Mouse (Mus musculus): ENCODE results near the gene Cdk9. TPM values are rescaled to one million over a fixed set of nuclear protein-coding genes. Genes with fewer than 3 reads are reported as not detected.
A peak's percentile ranks its signal among the peaks of the same experiment; 100 is the strongest.

Gene Cdk9
- 60.0 and 63.2 TPM in 2 replicates for polyA plus RNA-seq (2015; fragmentation: Nextera tagmentation; extraction: Ambion mirVana)

DNA sequence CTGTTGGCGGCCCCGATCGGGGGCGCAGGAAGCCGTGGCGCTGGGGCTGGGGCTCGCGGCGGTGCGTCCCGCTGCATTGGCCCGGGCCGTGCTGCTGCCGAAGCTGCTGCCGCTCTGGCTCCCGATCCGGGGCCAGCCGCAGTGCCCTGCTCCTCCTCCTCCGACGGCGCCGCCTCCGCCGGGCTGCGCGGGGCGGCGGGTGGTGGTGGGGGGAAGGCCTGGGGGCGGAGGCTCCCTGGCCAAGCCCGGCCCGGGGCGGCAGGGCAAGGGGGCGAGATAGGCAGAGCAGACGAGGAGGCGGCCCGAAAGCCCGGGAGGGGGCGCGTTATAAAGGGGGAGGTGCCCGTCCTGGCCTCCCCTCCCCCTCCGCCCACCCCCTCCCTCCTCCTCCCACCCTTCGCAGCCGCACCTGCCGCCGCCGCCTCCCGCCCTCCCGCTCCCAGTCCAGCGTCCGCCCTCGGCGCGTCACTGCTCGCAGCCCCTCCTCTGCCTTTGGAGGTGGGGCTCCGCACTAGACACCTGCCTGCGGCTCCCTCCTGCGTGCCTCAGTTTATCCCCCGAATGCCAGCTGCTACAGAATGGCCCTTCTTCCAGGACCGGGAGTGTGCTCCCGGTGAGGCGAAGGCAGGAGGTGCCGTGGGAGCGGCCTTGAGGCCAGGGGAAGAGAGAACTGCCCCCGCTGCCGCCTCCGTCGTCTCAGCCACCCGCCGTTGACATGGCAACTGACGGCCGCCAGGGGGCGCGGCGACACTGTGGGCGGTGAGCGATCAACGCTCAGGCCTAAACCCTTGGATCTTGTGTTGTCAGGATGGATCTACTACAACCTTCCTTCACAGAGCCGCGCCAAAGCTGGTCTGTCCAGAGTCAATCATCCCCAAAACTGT lies at the start of gene Cdk9:
Gene Cdk9 (minus strand): TSS at position 143 of the 884 bp plus-strand sequence.
- peaks cover 38% of the 10 kb centered on the region for H3K4me1 ChIP-seq
- no peaks in the 10 kb centered on the region for H3K27me3 ChIP-seq (replicated peaks)
- peak within 1 kb of the TSS; percentile 81 for H3K4me2 ChIP-seq
- peaks cover 34% of the 10 kb centered on the region for H3K36me3 ChIP-seq
- H3K9ac ChIP-seq = peak within 1 kb of the TSS; percentile 97
- ATAC-seq (ENCODE audit: extremely low read depth, insufficient number of reproducible peaks, low FRiP score, low TSS enrichment) = peak; percentile 78
- no peaks in the 10 kb centered on the region for H3K9me3 ChIP-seq
- under 1% methylated on average over 64 of the region's 79 CpGs for WGBS
- peak within 1 kb of the TSS; percentile 87 for H3K4me3 ChIP-seq
- H3K27ac ChIP-seq (replicated peaks) = peak within 1 kb of the TSS; percentile 99

DNA sequence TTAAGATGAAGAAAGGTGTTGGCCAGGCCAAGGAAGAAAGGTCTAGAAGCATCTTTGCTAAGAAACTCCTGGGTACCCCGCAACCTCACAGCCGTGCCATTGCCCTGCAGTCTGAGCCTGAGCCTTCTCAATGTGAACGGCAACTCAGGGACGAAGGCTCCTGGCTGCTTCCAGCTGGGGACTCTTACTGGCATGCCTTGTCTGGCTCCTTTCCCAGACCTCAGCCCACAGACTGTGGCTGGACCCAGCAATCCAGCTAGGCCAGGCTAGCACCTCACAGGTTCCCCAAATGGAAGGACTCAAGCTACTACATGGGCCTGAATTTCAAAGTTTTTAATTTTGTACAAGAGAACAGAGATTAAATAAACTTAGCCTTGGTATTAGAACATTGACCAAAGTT lies 49.0 kb upstream of the Cdk9 start:
- no peak for ATAC-seq (ENCODE audit: extremely low read depth, insufficient number of reproducible peaks, low FRiP score, low TSS enrichment)
- 0 out of 2 replicates have a peak overlapping the region, but pooled peaks have one; percentile 5 for H3K9ac ChIP-seq
- H3K4me3 ChIP-seq = no peak overlapping the region
- H3K9me3 ChIP-seq = no peaks in the 10 kb centered on the region
- no peak overlapping the region for H3K27ac ChIP-seq (replicated peaks)
- no peak overlapping the region for H3K4me2 ChIP-seq
- WGBS = 76% methylated on average over 4 of the region's 4 CpGs
- H3K27me3 ChIP-seq (replicated peaks) = no peaks in the 10 kb centered on the region
- H3K4me1 ChIP-seq = peaks cover 17% of the 10 kb centered on the region
- peaks cover 42% of the 10 kb centered on the region for H3K36me3 ChIP-seq

DNA sequence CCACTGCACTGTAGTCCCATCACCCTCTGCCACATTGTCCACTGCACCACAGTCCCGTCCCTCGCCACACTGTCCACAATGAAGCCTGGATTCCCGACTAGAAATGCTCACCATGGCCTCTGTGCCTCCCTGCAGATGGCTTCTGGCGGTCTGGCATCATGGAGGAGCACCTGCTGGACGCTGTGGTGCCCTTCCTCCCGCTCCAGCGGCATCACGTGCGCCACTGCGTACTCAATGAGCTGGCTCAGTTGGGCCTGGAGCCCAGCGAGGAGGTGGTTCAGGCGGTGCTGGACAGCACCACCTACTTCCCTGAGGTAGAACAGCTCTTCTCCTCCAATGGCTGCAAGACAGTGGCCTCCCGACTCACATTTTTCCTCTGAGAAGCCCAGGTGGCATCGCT lies 48.5 kb upstream of the Cdk9 start:
- Histone ChIP-seq H3K9ac (no peak overlapping the region), H3K9me3 (no peaks in the 10 kb centered on the region), H3K27ac (replicated peaks) (no peak overlapping the region), H3K36me3 (peaks cover 42% of the 10 kb centered on the region), H3K27me3 (replicated peaks) (no peaks in the 10 kb centered on the region), H3K4me2 (no peak overlapping the region), H3K4me3 (no peak overlapping the region), H3K4me1 (peaks cover 17% of the 10 kb centered on the region)
- no peak for ATAC-seq (ENCODE audit: extremely low read depth, insufficient number of reproducible peaks, low FRiP score, low TSS enrichment)
- WGBS = 87% methylated on average over 14 of the region's 14 CpGs

DNA sequence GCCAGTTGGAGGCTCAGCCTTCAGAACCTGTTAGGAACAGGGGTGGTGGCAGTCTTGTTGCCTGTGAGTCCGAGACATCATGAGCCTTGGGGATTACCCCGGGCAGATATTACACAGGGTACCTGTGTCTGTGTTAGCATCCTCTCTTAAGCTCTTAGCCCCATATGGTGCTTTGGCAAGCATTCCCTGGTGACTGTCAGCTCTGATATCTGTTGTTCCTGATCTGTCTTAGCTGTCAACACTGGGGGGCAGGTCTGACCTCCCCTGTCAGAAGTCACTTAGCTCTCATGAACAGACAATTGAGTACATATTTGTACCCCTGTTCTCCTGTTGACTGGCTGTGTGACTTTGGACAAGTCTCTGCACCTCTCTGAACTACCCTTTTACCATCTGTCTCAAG lies 46.1 kb upstream of the Cdk9 start:
- H3K9me3 ChIP-seq = no peaks in the 10 kb centered on the region
- no peak for ATAC-seq (ENCODE audit: extremely low read depth, insufficient number of reproducible peaks, low FRiP score, low TSS enrichment)
- H3K9ac ChIP-seq = peak overlapping the region; percentile 52; the same call in 1 of the 2 replicates
- peaks cover 55% of the 10 kb centered on the region for H3K36me3 ChIP-seq
- no peak overlapping the region for H3K27ac ChIP-seq (replicated peaks)
- H3K4me2 ChIP-seq = no peak overlapping the region
- H3K4me1 ChIP-seq = peaks cover 17% of the 10 kb centered on the region
- H3K27me3 ChIP-seq (replicated peaks) = 0 out of 2 replicates have a peak, but pooled peaks cover 4% of the 10 kb centered on the region
- no peak overlapping the region for H3K4me3 ChIP-seq
- 73% methylated on average over 2 of the region's 2 CpGs for WGBS

DNA sequence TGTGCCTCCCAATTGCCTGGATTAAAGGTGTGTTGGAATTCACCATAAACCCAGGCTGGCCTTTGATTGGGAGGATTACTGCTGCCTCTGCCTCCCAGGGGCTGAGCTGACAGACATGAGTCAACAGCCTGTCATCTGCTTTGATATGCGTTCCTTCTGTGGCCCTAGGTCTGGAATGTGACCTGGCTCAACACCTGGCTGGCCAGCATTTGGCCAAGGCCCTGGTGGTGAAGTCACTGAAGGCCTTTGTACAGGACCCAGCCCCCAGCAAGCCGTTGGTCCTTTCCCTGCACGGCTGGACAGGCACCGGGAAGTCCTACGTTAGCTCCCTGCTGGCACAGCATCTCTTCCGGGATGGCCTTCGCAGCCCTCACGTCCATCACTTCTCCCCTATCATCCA lies 45.6 kb upstream of the Cdk9 start:
- peaks cover 17% of the 10 kb centered on the region for H3K4me1 ChIP-seq
- peaks cover 59% of the 10 kb centered on the region for H3K36me3 ChIP-seq
- ATAC-seq (ENCODE audit: extremely low read depth, insufficient number of reproducible peaks, low FRiP score, low TSS enrichment) = no peak
- no peak overlapping the region for H3K4me3 ChIP-seq
- H3K9me3 ChIP-seq = no peaks in the 10 kb centered on the region
- no peak overlapping the region for H3K27ac ChIP-seq (replicated peaks)
- no peak overlapping the region for H3K4me2 ChIP-seq
- peak overlapping the region; percentile 52; the same call in 1 of the 2 replicates for H3K9ac ChIP-seq
- 61% methylated on average over 8 of the region's 8 CpGs for WGBS
- 0 out of 2 replicates have a peak, but pooled peaks cover 4% of the 10 kb centered on the region for H3K27me3 ChIP-seq (replicated peaks)

DNA sequence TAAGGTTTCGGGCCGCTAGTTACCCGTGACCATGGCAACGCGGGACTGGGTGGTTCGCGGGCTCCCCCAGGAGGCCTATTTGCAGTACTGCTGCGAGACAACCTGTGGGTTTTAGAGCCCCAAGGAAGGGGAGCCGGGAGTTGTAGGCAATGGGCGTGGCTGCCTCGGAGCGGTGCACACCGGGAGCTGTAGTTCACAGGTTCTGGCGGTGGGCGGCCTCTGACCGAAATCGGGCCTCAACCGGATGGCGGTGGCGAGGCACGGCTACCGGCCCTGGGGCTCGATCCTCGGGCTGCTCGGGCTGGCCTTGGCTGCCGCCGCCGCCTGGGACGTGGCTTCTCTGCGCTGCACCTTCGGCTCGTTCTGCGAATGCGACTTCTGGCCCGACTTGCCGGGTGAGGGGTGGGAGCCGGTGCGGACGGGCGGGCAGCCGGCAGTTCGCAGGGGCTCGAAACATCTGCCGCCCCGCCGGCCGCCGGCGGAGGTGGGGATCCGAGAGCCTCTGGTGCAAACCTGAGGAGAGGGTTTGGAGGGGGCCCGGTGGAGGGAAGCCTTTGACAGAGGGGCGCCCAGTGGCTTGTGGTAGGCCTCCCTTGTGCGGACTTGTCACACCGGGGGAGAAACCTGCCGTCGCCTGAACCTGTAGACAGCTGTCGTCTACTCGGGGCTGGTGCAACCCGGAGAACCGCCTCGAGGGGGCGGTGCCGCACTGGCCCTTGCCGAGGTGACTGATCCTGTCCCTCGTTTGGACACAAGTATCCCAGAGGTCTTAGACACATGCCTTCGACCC lies 44.4 kb upstream of the Cdk9 start, which contains the start of gene Tor2a:
Gene Tor2a (plus strand): TSS at position 179 of the 790 bp plus-strand sequence.
- WGBS = under 1% methylated on average over 66 of the region's 66 CpGs
- H3K36me3 ChIP-seq = peaks cover 62% of the 10 kb centered on the region
- ATAC-seq (ENCODE audit: extremely low read depth, insufficient number of reproducible peaks, low FRiP score, low TSS enrichment) = peak; percentile 89

DNA sequence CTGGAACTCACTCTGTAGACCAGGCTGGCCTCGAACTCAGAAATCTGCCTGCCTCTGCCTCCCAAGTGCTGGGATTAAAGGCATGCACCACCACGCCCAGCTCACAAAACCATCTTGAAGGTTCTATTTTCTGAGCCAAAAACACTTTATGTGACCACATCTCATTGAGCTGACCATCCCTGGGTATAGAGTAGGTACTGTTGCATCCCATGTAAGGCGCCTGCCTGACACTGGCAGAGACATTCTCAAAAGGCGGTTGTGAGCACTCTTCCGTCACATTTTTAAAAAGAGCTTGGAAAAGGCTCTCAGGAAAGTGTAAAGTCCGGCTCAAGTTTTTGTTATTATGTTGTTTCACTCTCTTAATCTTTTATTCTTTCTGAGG lies 43.8 kb upstream of the Cdk9 start:
- 34% methylated on average over 6 of the region's 6 CpGs for WGBS
- no peak; the same call in 1 of the 2 replicates for ATAC-seq (ENCODE audit: extremely low read depth, insufficient number of reproducible peaks, low FRiP score, low TSS enrichment)
- Histone ChIP-seq H3K4me3 (peak overlapping the region; percentile 78), H3K27ac (replicated peaks) (no peak overlapping the region), H3K27me3 (replicated peaks) (0 out of 2 replicates have a peak, but pooled peaks cover 4% of the 10 kb centered on the region), H3K4me2 (peak overlapping the region; percentile 46), H3K9ac (no peak overlapping the region), H3K36me3 (peaks cover 61% of the 10 kb centered on the region), H3K9me3 (no peaks in the 10 kb centered on the region), H3K4me1 (peaks cover 20% of the 10 kb centered on the region)

More for the DNA sequence above, 44.4 kb upstream of the Cdk9 start, which contains the start of gene Tor2a:
- Histone ChIP-seq H3K4me3 (peak within 1 kb of the TSS; percentile 78), H3K9me3 (no peaks in the 10 kb centered on the region), H3K4me2 (peak within 1 kb of the TSS; percentile 73), H3K9ac (peak within 1 kb of the TSS; percentile 91), H3K27me3 (replicated peaks) (0 out of 2 replicates have a peak, but pooled peaks cover 4% of the 10 kb centered on the region), H3K4me1 (peaks cover 17% of the 10 kb centered on the region), H3K27ac (replicated peaks) (peak within 1 kb of the TSS; percentile 90)

DNA sequence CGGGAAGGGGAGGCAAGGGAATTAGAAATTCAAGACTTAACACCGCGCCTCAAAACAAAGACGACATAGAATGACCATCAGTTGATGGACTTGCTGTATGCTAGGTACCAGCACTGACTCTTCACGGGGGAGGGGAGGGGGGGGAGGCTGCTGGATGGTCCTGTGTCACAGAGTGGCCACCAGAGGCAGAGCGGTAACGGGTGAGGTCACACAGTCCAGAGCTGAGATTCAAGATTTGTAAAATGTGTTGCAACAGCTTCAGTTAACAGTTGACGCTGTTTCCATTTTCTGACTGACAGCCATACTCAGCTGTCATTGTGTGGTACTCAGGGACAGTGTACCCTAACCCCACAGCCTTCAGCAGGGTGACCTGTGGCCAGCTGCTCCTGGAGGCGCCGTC lies 39.3 kb upstream of the Cdk9 start:
- no peak for ATAC-seq (ENCODE audit: extremely low read depth, insufficient number of reproducible peaks, low FRiP score, low TSS enrichment)
- Histone ChIP-seq H3K4me2 (peak overlapping the region; percentile 65), H3K9ac (no peak overlapping the region), H3K36me3 (peaks cover 72% of the 10 kb centered on the region), H3K27me3 (replicated peaks) (0 out of 2 replicates have a peak, but pooled peaks cover 4% of the 10 kb centered on the region), H3K9me3 (no peaks in the 10 kb centered on the region), H3K27ac (replicated peaks) (no peak overlapping the region), H3K4me3 (no peak overlapping the region), H3K4me1 (peaks cover 9% of the 10 kb centered on the region)
- WGBS = 64% methylated on average over 10 of the region's 10 CpGs

DNA sequence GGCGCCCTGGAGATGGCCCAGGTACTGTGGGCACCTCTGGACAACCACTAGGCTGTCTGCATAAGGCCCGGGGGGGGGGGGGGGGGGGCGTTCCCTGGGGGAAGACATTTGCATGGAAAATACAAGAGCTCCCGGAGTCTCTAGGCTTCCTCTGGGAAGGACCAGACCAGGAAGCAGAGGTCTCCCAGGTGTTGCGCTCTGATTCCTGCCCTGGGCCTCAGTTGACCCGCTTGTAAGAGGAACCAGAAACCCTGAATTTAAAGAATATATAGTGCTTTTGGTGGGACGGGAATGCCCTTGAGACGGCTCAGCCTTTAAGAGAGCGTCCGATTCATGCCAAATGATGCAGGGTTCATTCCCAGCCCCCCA lies 38.8 kb upstream of the Cdk9 start:
- ATAC-seq (ENCODE audit: extremely low read depth, insufficient number of reproducible peaks, low FRiP score, low TSS enrichment) = no peak
- Histone ChIP-seq H3K27me3 (replicated peaks) (0 out of 2 replicates have a peak, but pooled peaks cover 4% of the 10 kb centered on the region), H3K4me1 (peaks cover 9% of the 10 kb centered on the region), H3K4me2 (peak overlapping the region; percentile 65), H3K36me3 (peaks cover 77% of the 10 kb centered on the region), H3K9ac (peak overlapping the region; percentile 74), H3K4me3 (peak overlapping the region; percentile 54), H3K27ac (replicated peaks) (0 out of 2 replicates have a peak overlapping the region, but pooled peaks have one; percentile 43), H3K9me3 (no peaks in the 10 kb centered on the region)
- WGBS = 38% methylated on average over 9 of the region's 10 CpGs

DNA sequence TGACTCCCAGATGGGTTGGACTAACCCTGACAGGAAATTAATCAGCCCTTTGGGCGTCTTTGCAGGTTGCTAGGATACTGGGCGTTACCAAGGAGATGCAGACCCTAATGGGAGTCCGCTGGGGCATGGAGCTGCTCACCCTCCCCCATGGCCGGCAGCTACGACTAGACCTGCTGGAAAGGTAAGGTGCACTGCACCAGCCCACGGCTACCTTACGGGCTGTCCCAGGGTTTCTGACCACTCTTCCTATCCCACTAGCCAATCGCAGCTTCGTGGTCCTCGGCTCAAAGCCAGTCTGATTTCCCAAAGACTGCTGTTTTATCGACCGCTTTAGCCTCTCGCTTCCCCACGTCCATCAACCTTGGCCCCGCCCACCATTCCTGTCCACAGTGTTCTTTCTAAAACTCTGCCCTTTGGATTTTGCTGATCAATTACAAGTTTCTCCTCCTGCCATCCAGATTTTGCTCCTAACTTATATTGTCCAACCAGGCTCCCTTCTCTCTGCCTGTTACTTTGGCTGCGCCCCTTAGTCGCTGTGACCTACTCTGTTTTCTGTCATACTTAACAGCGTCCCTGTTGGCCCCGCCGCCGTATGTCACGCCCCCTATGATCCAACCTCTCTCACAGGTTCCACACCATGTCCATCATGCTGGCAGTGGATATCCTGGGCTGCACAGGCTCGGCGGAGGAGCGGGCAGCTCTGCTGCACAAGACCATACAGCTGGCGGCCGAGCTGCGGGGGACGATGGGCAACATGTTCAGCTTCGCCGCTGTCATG lies 38.2 kb upstream of the Cdk9 start:
- peak; percentile 70 for ATAC-seq (ENCODE audit: extremely low read depth, insufficient number of reproducible peaks, low FRiP score, low TSS enrichment)
- WGBS = 21% methylated on average over 31 of the region's 31 CpGs
- peaks cover 9% of the 10 kb centered on the region for H3K4me1 ChIP-seq
- peak overlapping the region; percentile 65 for H3K4me2 ChIP-seq
- H3K9ac ChIP-seq = peak overlapping the region; percentile 74
- peak overlapping the region; percentile 54 for H3K4me3 ChIP-seq
- H3K27me3 ChIP-seq (replicated peaks) = 0 out of 2 replicates have a peak, but pooled peaks cover 4% of the 10 kb centered on the region
- H3K9me3 ChIP-seq = no peaks in the 10 kb centered on the region
- peak overlapping the region; percentile 43; the same call in 1 of the 2 replicates for H3K27ac ChIP-seq (replicated peaks)
- H3K36me3 ChIP-seq = peaks cover 83% of the 10 kb centered on the region

Measured in heart, embryonic 13.5 days (tissue).